Mouse (Mus musculus) heart, adult 9 months (tissue): ENCODE measurements around the gene Ndufv1.

Experiments
- DNase-seq, 2 experiments: peaks; one replicate each; pipeline ENCODE4 v3.0.0; 2022; ENCODE audit warnings: low spot score in 2 of 2

The Ndufv1 gene

GRCm38 (mm10) chr19:4001752-4002151 is 10.9 kb downstream of the Ndufv1 start:
- DNase-seq: no peak

GRCm38 (mm10) chr19:4000949-4001525 is 11.6 kb downstream of the Ndufv1 start:
- DNase-seq: no peak

GRCm38 (mm10) chr19:4000119-4000900 is 12.3 kb downstream of the Ndufv1 start, which contains the start of the genes Nudt8 and Gm49405:
TSS of gene Nudt8 (plus strand) at chr19:4000580.
TSS of gene Gm49405 (plus strand) at chr19:4000626.
- DNase-seq: peak; percentile 97 to 99

GRCm38 (mm10) chr19:3999121-3999730 is 13.4 kb downstream of the Ndufv1 start:
- no peak for DNase-seq

- DNase-seq: no peak
Measured at GRCm38 (mm10) chr19:3998335-3998734, 14.3 kb downstream of the Ndufv1 start.

GRCm38 (mm10) chr19:3997231-3997630 is 15.4 kb downstream of the Ndufv1 start:
- DNase-seq: no peak

GRCm38 (mm10) chr19:3996747-3997146 is 15.9 kb downstream of the Ndufv1 start:
- no peak for DNase-seq

- DNase-seq: no peak
Measured at GRCm38 (mm10) chr19:3996106-3996505, 16.5 kb downstream of the Ndufv1 start.

GRCm38 (mm10) chr19:3995505-3995904 is 17.1 kb downstream of the Ndufv1 start:
- no peak for DNase-seq

- DNase-seq: no peak
Measured at GRCm38 (mm10) chr19:3994932-3995331, 17.7 kb downstream of the Ndufv1 start.

- DNase-seq: no peak
Measured at GRCm38 (mm10) chr19:3992416-3992815, 20.2 kb downstream of the Ndufv1 start, which contains the start of gene Tbx10. TSS of gene Tbx10 (plus strand) at chr19:3992752.

GRCm38 (mm10) chr19:3991966-3992365 is 20.6 kb downstream of the Ndufv1 start:
- no peak for DNase-seq

- DNase-seq: no peak
Measured at GRCm38 (mm10) chr19:3991562-3991961, 21.0 kb downstream of the Ndufv1 start.

- no peak for DNase-seq
Measured at GRCm38 (mm10) chr19:3990804-3991203, 21.8 kb downstream of the Ndufv1 start.

- DNase-seq: no peak
Measured at GRCm38 (mm10) chr19:3988750-3989149, 23.9 kb downstream of the Ndufv1 start.

GRCm38 (mm10) chr19:3988066-3988465 is 24.5 kb downstream of the Ndufv1 start:
- no peak for DNase-seq

- peak; percentile 90 to 92 for DNase-seq
Measured at GRCm38 (mm10) chr19:3986334-3986733, 26.3 kb downstream of the Ndufv1 start, which contains the start of gene Acy3. TSS of gene Acy3 (plus strand) at chr19:3986570.

GRCm38 (mm10) chr19:3985261-3985681 is 27.3 kb downstream of the Ndufv1 start:
- DNase-seq: peak; percentile 63 to 75

- no peak for DNase-seq
Measured at GRCm38 (mm10) chr19:3983527-3984200, 28.9 kb downstream of the Ndufv1 start.

GRCm38 (mm10) chr19:3980917-3981316 is 31.7 kb downstream of the Ndufv1 start:
- DNase-seq: no peak

GRCm38 (mm10) chr19:3980309-3980708 is 32.3 kb downstream of the Ndufv1 start:
- peak; percentile 66 to 85 for DNase-seq

GRCm38 (mm10) chr19:3975866-3976265 is 36.7 kb downstream of the Ndufv1 start:
- DNase-seq: no peak
